Mouse (Mus musculus) neutrophil, adult 5-6 weeks (primary cell): Measurements from ENCODE around the gene Tnpo3. TPM values are rescaled to one million over a fixed set of nuclear protein-coding genes. Genes with fewer than 3 reads are reported as not detected.
A peak's percentile ranks its signal among the peaks of the same experiment; 100 is the strongest.

ENCODE experiments used
- ATAC-seq: fragments of 151-379, 151-347 bp; 2 replicates; pipeline ENCODE4 v1.8.0; 2017; ENCODE audit warnings: mild to moderate bottlenecking, moderate TSS enrichment; ENCODE audit not compliant: insufficient number of reproducible peaks, poor library complexity, low FRiP score, severe bottlenecking; ENCODE audit errors: extremely low read depth
- total RNA-seq: library from RNA; stranded (forward); fragments of 200-1000 nt; gene quantifications from 2 replicates; pipeline ENCODE4 v1.2.3, GENCODE M21; 2017

Gene Tnpo3
- total RNA-seq, 1 experiment from 2014 or later, result 95.6 TPM

GRCm38 (mm10) chr6:29535316-29535715 is 74.4 kb downstream of the Tnpo3 start:
- ATAC-seq, result no peak

GRCm38 (mm10) chr6:29530050-29530449 is 79.6 kb downstream of the Tnpo3 start:
- peak; percentile 25; the same call in 1 of the 2 replicates for ATAC-seq

GRCm38 (mm10) chr6:29529444-29529820 is 80.3 kb downstream of the Tnpo3 start:
- no peak for ATAC-seq

- peak; percentile 68 for ATAC-seq
Measured at GRCm38 (mm10) chr6:29528561-29529443, 80.9 kb downstream of the Tnpo3 start.

GRCm38 (mm10) chr6:29528165-29528505 is 81.6 kb downstream of the Tnpo3 start:
- ATAC-seq, result no peak

GRCm38 (mm10) chr6:29527361-29528164 is 82.1 kb downstream of the Tnpo3 start:
- ATAC-seq, result no peak

- ATAC-seq, result no peak
Measured at GRCm38 (mm10) chr6:29526281-29527251, 83.1 kb downstream of the Tnpo3 start, which contains the start of gene Irf5. Irf5 (plus strand) TSS chr6:29526625.

- no peak for ATAC-seq
Measured at GRCm38 (mm10) chr6:29525256-29525655, 84.4 kb downstream of the Tnpo3 start.

- ATAC-seq, result peak; percentile 47
Measured at GRCm38 (mm10) chr6:29524034-29524489, 85.6 kb downstream of the Tnpo3 start.

GRCm38 (mm10) chr6:29523301-29524033 is 86.2 kb downstream of the Tnpo3 start:
- no peak for ATAC-seq

GRCm38 (mm10) chr6:29522626-29523300 is 86.9 kb downstream of the Tnpo3 start:
- ATAC-seq, result no peak

GRCm38 (mm10) chr6:29517139-29517538 is 92.5 kb downstream of the Tnpo3 start:
- peak; percentile 88 for ATAC-seq

GRCm38 (mm10) chr6:29513284-29513683 is 96.4 kb downstream of the Tnpo3 start:
- peak; percentile 36; the same call in 1 of the 2 replicates for ATAC-seq

- no peak for ATAC-seq
Measured at GRCm38 (mm10) chr6:29509086-29509485, 100.6 kb downstream of the Tnpo3 start.

- no peak for ATAC-seq
Measured at GRCm38 (mm10) chr6:29507447-29508309, 102.0 kb downstream of the Tnpo3 start, which contains the start of gene Kcp. Kcp (minus strand) TSS chr6:29507952.

GRCm38 (mm10) chr6:29506834-29507233 is 102.9 kb downstream of the Tnpo3 start:
- ATAC-seq, result no peak

- no peak for ATAC-seq
Measured at GRCm38 (mm10) chr6:29505493-29505892, 104.2 kb downstream of the Tnpo3 start.
